Mouse (Mus musculus): Measurements from ENCODE around the gene Elk3. TPM values are rescaled to one million over a fixed set of nuclear protein-coding genes. Genes with fewer than 3 reads are reported as not detected.

Elk3 gene
- total and polyA plus RNA-seq, 2 experiments: 3.4 to 8.0 TPM

DNA sequence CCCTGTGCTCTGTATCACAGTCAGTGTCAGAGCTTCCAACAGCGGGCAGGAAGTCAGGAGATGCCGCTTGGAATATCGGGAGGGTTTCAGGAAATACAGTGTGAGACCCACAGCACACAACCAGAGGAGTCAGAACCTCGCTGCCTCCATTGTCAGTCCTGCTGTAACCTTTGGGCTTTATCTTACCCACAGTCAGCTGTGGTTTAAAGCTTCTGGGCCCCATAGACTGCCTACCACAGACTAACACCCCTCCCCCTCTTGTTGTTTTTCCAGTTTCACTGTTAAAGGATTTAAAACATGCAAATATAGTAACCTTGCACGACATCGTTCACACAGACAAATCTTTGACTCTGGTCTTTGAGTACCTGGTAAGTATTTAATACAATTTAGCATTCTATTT lies 85.2 kb downstream of the Elk3 start:
- H3K27me3 ChIP-seq (ENCODE audit: control insufficient read depth, insufficient read depth, low read length): no peaks in the 10 kb centered on the region
- DNase-seq (ENCODE audit: extremely low read depth, low read depth, low spot score): no peak
- no peak overlapping the region for H3K4me3 ChIP-seq (ENCODE audit: insufficient read depth, low read depth, low read length)
- no peak overlapping the region for H3K9ac ChIP-seq (ENCODE audit: low read depth, low read length)
- H3K27ac ChIP-seq (replicated peaks; ENCODE audit: insufficient read depth, low read depth, low read length): no peak overlapping the region
- 81% methylated on average over 6 of the region's 6 CpGs for WGBS
- peaks cover 34% of the 10 kb centered on the region for H3K36me3 ChIP-seq (ENCODE audit: control insufficient read depth, insufficient read depth, low read length)
- TF ChIP-seq POLR2A (IDR thresholded peaks at IDR 0.05; ENCODE audit: extremely low read depth, insufficient read depth, low read length) (no peak), CTCF (IDR thresholded peaks at IDR 0.05; ENCODE audit: low read depth, low read length) (no peak)
- no peaks in the 10 kb centered on the region for H3K4me1 ChIP-seq (ENCODE audit: control insufficient read depth, insufficient read depth, low read length)
- H3K79me2 ChIP-seq (ENCODE audit: control insufficient read depth, insufficient read depth, low read length): peaks cover 3% of the 10 kb centered on the region; the same call in 1 of the 2 replicates

DNA sequence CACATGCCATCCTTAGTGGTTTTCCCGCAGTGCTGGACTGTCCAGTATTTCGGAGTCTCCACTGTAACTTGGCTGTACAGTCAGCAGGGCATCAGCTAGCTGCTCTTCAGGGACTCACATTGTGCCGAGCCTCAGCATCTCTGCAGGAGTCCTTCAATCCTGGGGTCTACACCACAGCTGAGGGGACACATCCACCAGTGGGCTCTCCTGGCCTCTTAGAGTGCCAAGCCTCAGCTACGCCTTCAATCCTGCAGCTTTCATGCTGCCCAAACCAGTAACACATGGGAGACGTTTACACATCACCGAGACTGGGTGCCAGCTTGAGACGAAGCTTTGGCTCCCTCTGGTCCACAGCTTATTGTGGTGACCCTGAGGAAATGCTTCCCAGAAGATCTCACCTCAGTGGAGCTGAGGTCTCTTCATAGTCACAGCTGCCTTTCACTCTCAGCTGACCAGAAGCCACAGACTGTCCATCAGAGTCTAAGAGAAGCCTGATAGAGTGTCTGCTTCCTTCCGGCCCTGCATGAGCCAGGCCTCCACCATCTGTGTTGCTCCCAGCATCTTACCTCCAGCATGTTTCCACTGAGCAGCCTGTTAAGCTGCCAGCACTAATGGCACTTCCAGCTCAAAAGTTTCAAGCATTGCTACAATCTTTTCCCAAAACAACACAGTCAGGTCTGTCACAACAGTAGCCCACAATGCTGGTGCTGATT lies 95.7 kb downstream of the Elk3 start:
- 86% methylated on average over 8 of the region's 8 CpGs for WGBS
- peaks cover 39% of the 10 kb centered on the region for H3K36me3 ChIP-seq (ENCODE audit: control insufficient read depth, insufficient read depth, low read length)
- TF ChIP-seq CTCF (IDR thresholded peaks at IDR 0.05; ENCODE audit: low read depth, low read length) (no peak), POLR2A (IDR thresholded peaks at IDR 0.05; ENCODE audit: extremely low read depth, insufficient read depth, low read length) (no peak)

DNA sequence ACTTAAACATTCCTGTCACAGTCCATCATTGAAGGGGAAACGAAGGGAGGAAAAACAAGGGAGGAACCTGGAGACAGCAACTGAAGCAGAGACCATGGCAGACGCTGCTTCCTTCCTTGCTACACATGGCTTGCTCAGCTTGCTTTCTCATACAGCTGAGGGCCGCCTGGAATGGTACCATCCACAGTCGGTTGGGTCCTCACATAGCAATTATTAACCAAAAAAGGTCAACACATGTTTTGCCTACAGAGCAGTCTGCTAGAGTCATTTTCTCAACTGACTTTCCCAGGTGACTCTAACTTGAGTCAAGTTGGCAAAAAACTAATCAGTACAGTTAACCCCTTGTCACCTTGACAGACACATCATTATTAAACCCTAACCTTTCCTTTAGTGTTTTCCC lies 96.7 kb downstream of the Elk3 start:
- H3K27ac ChIP-seq (replicated peaks; ENCODE audit: insufficient read depth, low read depth, low read length): peak overlapping the region; percentile 3; the same call in 1 of the 2 replicates
- H3K36me3 ChIP-seq (ENCODE audit: control insufficient read depth, insufficient read depth, low read length): peaks cover 35% of the 10 kb centered on the region
- H3K79me2 ChIP-seq (ENCODE audit: control insufficient read depth, insufficient read depth, low read length): peaks cover 8% of the 10 kb centered on the region; the same call in 1 of the 2 replicates
- WGBS: 9% methylated on average over 4 of the region's 4 CpGs
- DNase-seq (ENCODE audit: extremely low read depth, low read depth, low spot score): peak; percentile 91
- TF ChIP-seq CTCF (IDR thresholded peaks at IDR 0.05; ENCODE audit: low read depth, low read length): no peak
- no peak for TF ChIP-seq POLR2A (IDR thresholded peaks at IDR 0.05; ENCODE audit: extremely low read depth, insufficient read depth, low read length)
- H3K9ac ChIP-seq (ENCODE audit: low read depth, low read length): no peak overlapping the region
- no peaks in the 10 kb centered on the region for H3K27me3 ChIP-seq (ENCODE audit: control insufficient read depth, insufficient read depth, low read length)
- H3K4me3 ChIP-seq (ENCODE audit: insufficient read depth, low read depth, low read length): no peak overlapping the region
- peaks cover 18% of the 10 kb centered on the region for H3K4me1 ChIP-seq (ENCODE audit: control insufficient read depth, insufficient read depth, low read length)

More for the DNA sequence above, 95.7 kb downstream of the Elk3 start:
- Histone ChIP-seq H3K27ac (replicated peaks; ENCODE audit: insufficient read depth, low read depth, low read length) (peak overlapping the region; percentile 6; the same call in 1 of the 2 replicates), H3K4me1 (ENCODE audit: control insufficient read depth, insufficient read depth, low read length) (peaks cover 18% of the 10 kb centered on the region), H3K27me3 (ENCODE audit: control insufficient read depth, insufficient read depth, low read length) (no peaks in the 10 kb centered on the region), H3K4me3 (ENCODE audit: insufficient read depth, low read depth, low read length) (no peak overlapping the region), H3K9ac (ENCODE audit: low read depth, low read length) (no peak overlapping the region), H3K79me2 (ENCODE audit: control insufficient read depth, insufficient read depth, low read length) (peaks cover 8% of the 10 kb centered on the region; the same call in 1 of the 2 replicates)
- DNase-seq (ENCODE audit: extremely low read depth, low read depth, low spot score): no peak

DNA sequence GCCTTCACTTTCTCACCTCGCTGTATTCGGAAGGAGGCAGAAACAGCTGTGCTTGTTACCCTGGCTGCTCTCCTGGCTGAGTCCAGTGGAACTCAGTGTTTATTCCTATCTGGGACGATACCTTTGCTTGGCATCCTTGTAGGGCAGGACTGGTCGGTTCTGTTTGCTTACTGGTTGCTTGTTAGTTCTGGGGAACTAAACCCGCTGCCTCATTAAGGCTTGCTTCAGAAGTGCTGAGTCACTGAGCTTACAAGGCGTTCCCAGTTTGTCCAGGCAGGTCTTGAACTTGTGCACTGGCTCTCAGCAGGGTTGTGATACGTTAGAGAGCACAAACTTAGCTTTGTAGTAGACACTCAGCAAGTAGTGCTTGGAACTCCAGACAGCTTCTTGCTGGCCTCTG lies 97.6 kb downstream of the Elk3 start:
- WGBS: 23% methylated on average over 7 of the region's 7 CpGs
- H3K27me3 ChIP-seq (ENCODE audit: control insufficient read depth, insufficient read depth, low read length): no peaks in the 10 kb centered on the region
- no peak overlapping the region for H3K9ac ChIP-seq (ENCODE audit: low read depth, low read length)
- DNase-seq (ENCODE audit: extremely low read depth, low read depth, low spot score): peak; percentile 89
- H3K4me1 ChIP-seq (ENCODE audit: control insufficient read depth, insufficient read depth, low read length): peaks cover 18% of the 10 kb centered on the region
- H3K36me3 ChIP-seq (ENCODE audit: control insufficient read depth, insufficient read depth, low read length): peaks cover 28% of the 10 kb centered on the region
- H3K79me2 ChIP-seq (ENCODE audit: control insufficient read depth, insufficient read depth, low read length): peaks cover 12% of the 10 kb centered on the region; the same call in 1 of the 2 replicates
- H3K4me3 ChIP-seq (ENCODE audit: insufficient read depth, low read depth, low read length): no peak overlapping the region
- TF ChIP-seq POLR2A (IDR thresholded peaks at IDR 0.05; ENCODE audit: extremely low read depth, insufficient read depth, low read length) (no peak), CTCF (IDR thresholded peaks at IDR 0.05; ENCODE audit: low read depth, low read length) (no peak)
- peak overlapping the region; percentile 78 for H3K27ac ChIP-seq (replicated peaks; ENCODE audit: insufficient read depth, low read depth, low read length)

DNA sequence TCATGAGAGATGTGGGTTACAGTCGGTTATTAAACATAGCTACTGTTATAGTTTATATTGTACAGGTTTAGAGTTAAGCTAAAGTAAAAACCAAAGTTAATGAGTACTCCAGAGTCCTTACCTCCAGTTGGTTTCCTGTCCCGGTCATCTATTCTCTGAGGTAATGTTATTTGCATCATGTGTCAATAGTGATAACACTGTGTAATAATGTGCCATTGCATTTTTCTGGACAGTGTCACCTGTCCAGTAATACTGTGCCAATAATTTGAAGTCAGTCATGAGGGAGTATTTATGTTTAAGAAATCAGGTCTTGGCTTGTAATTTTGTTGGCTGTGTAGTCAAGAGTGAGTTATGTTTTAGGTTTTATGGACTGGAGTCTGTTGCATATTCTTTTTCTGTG lies 98.2 kb downstream of the Elk3 start:
- no peak for TF ChIP-seq CTCF (IDR thresholded peaks at IDR 0.05; ENCODE audit: low read depth, low read length)
- no peak for TF ChIP-seq POLR2A (IDR thresholded peaks at IDR 0.05; ENCODE audit: extremely low read depth, insufficient read depth, low read length)
- Histone ChIP-seq H3K27ac (replicated peaks; ENCODE audit: insufficient read depth, low read depth, low read length) (peak overlapping the region; percentile 60), H3K4me3 (ENCODE audit: insufficient read depth, low read depth, low read length) (no peak overlapping the region), H3K9ac (ENCODE audit: low read depth, low read length) (no peak overlapping the region), H3K36me3 (ENCODE audit: control insufficient read depth, insufficient read depth, low read length) (peaks cover 22% of the 10 kb centered on the region), H3K4me1 (ENCODE audit: control insufficient read depth, insufficient read depth, low read length) (peaks cover 22% of the 10 kb centered on the region), H3K27me3 (ENCODE audit: control insufficient read depth, insufficient read depth, low read length) (no peaks in the 10 kb centered on the region), H3K79me2 (ENCODE audit: control insufficient read depth, insufficient read depth, low read length) (peaks cover 12% of the 10 kb centered on the region; the same call in 1 of the 2 replicates)
- peak; percentile 86 for DNase-seq (ENCODE audit: extremely low read depth, low read depth, low spot score)
- 34% methylated on average over 2 of the region's 2 CpGs for WGBS

DNA sequence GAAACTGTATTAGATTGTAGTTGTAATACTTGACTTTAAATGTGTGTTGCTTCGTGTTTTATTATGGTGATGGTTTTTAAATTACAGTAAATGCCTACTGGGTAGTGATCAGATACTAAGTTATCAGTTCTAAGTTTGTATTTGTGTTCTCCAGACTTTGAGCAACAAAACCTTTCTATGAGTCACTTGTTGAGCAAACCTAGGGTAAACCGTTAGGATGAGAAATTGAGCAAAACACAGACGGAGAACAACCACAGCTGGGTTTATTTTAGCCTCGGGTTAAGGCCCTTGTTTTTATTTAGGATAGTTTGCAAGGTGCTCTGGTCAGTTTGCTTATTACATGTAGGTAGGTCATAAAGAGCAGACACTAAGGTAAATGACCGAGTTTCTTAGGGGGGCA lies 103.8 kb downstream of the Elk3 start:
- WGBS: 49% methylated on average over 5 of the region's 5 CpGs
- DNase-seq (ENCODE audit: extremely low read depth, low read depth, low spot score): no peak

More for the DNA sequence above, 103.8 kb downstream of the Elk3 start:
- no peak overlapping the region for H3K27ac ChIP-seq (replicated peaks; ENCODE audit: insufficient read depth, low read depth, low read length)
- TF ChIP-seq POLR2A (IDR thresholded peaks at IDR 0.05; ENCODE audit: extremely low read depth, insufficient read depth, low read length) (no peak), CTCF (IDR thresholded peaks at IDR 0.05; ENCODE audit: low read depth, low read length) (no peak)
- no peak overlapping the region for H3K4me3 ChIP-seq (ENCODE audit: insufficient read depth, low read depth, low read length)
- peaks cover 18% of the 10 kb centered on the region for H3K4me1 ChIP-seq (ENCODE audit: control insufficient read depth, insufficient read depth, low read length)
- H3K36me3 ChIP-seq (ENCODE audit: control insufficient read depth, insufficient read depth, low read length): peaks cover 2% of the 10 kb centered on the region; the same call in 1 of the 2 replicates
- H3K27me3 ChIP-seq (ENCODE audit: control insufficient read depth, insufficient read depth, low read length): no peaks in the 10 kb centered on the region
- peaks cover 26% of the 10 kb centered on the region for H3K79me2 ChIP-seq (ENCODE audit: control insufficient read depth, insufficient read depth, low read length)
- no peak overlapping the region for H3K9ac ChIP-seq (ENCODE audit: low read depth, low read length)
